Mouse (Mus musculus) activated CD4-positive, CD25-positive, alpha-beta regulatory T cell, adult 4 months (primary cell): ENCODE measurements around the gene Elmo1. TPM values are rescaled to one million over a fixed set of nuclear protein-coding genes. Genes with fewer than 3 reads are reported as not detected.

ENCODE experiments used
- ATAC-seq: one replicate; pipeline ENCODE4 v1.8.0; 2017
- polyA plus RNA-seq, 2 experiments: library from polyadenylated mRNA; unstranded; fragments of 100-300 nt; shearing (Covaris generic); gene quantifications; one replicate each; pipeline ENCODE4 v1.2.1; 2017

Gene Elmo1
- polyA plus RNA-seq, 2 experiments from 2014 or later, result 81.7 to 103 TPM

- no peak for ATAC-seq
Observed at GRCm38 (mm10) chr13:20473641-20474078, 383.3 kb downstream of the Elmo1 start.

GRCm38 (mm10) chr13:20474600-20474999 lies 384.2 kb downstream of the Elmo1 start:
- no peak for ATAC-seq

GRCm38 (mm10) chr13:20481805-20482204 lies 391.4 kb downstream of the Elmo1 start:
- peak; percentile 59 for ATAC-seq

- ATAC-seq, result no peak
Observed at GRCm38 (mm10) chr13:20489110-20489509, 398.7 kb downstream of the Elmo1 start.

GRCm38 (mm10) chr13:20489698-20490417 lies 399.5 kb downstream of the Elmo1 start:
- ATAC-seq, result no peak

GRCm38 (mm10) chr13:20490860-20491594 lies 400.6 kb downstream of the Elmo1 start:
- ATAC-seq, result no peak

GRCm38 (mm10) chr13:20491666-20492065 lies 401.3 kb downstream of the Elmo1 start:
- no peak for ATAC-seq

GRCm38 (mm10) chr13:20494047-20494739 lies 403.8 kb downstream of the Elmo1 start:
- ATAC-seq, result no peak

- ATAC-seq, result no peak
Observed at GRCm38 (mm10) chr13:20501923-20502322, 411.5 kb downstream of the Elmo1 start.

GRCm38 (mm10) chr13:20503371-20503770 lies 413.0 kb downstream of the Elmo1 start:
- no peak for ATAC-seq

GRCm38 (mm10) chr13:20507381-20508129 lies 417.2 kb downstream of the Elmo1 start:
- no peak for ATAC-seq

- no peak for ATAC-seq
Observed at GRCm38 (mm10) chr13:20511026-20511425, 420.6 kb downstream of the Elmo1 start.

GRCm38 (mm10) chr13:20512317-20513240 lies 422.2 kb downstream of the Elmo1 start:
- ATAC-seq, result no peak

GRCm38 (mm10) chr13:20514721-20515120 lies 424.3 kb downstream of the Elmo1 start:
- no peak for ATAC-seq

GRCm38 (mm10) chr13:20516096-20516495 lies 425.7 kb downstream of the Elmo1 start:
- no peak for ATAC-seq

- ATAC-seq, result no peak
Observed at GRCm38 (mm10) chr13:20517702-20518101, 427.3 kb downstream of the Elmo1 start.

- no peak for ATAC-seq
Observed at GRCm38 (mm10) chr13:20521492-20521891, 431.1 kb downstream of the Elmo1 start.

GRCm38 (mm10) chr13:20523671-20524070 lies 433.3 kb downstream of the Elmo1 start:
- no peak for ATAC-seq

GRCm38 (mm10) chr13:20525844-20526243 lies 435.4 kb downstream of the Elmo1 start:
- ATAC-seq, result no peak

- no peak for ATAC-seq
Observed at GRCm38 (mm10) chr13:20537053-20537452, 446.7 kb downstream of the Elmo1 start.

GRCm38 (mm10) chr13:20537487-20537886 lies 447.1 kb downstream of the Elmo1 start:
- no peak for ATAC-seq
